Mouse (Mus musculus) B cell, adult 2 months (primary cell): ENCODE data around the gene Il6ra.
A peak's percentile ranks its signal among the peaks of the same experiment; 100 is the strongest.

Source experiments
- DNase-seq, 2 experiments: peaks; one replicate each; pipeline ENCODE4 v3.0.0; 2022

The Il6ra gene

DNA sequence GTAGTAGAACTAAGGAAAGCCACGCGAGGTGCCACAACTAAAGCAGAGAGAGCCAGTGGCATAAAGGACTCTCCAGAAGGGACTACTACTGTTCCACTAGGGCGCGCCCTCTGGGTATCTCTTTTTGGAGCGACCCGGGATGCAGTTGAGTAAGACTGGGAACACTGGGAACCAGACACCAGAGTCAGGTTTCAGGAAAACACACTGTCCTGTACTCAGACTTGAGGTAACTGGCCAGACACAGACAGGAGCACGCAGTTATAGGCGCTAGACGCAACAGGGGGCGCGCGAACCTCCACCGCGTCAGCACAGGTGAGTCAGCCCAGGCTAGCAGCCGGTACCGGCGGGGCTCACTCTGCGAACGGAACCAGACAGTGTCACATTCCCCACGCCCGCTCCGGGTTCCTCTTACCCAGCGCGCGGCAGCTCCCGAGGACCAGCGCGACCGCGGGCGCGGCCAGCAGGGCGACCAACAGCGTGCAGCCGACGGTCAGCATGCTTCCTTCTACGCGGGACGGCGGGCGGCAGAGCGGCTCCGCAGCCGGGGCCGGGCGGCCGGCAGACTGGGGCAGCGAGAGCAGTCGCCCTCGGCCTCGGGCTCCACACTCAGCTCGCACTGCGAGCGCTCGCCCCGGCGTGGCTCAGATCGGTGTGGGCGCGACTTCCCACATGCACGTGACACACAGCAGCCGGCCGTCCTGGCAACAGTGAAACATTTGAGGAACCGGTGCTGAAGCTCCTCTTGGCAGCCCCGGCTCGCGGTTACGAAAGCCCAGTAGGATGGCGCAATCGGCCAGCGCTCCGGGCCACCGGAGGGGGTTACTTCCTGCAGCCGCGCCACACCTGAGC, at the start of gene Il6ra:
TSS of gene Il6ra (minus strand) at position 654 of the 849 bp plus-strand sequence.
- DNase-seq = peak; percentile 83 to 85

DNA sequence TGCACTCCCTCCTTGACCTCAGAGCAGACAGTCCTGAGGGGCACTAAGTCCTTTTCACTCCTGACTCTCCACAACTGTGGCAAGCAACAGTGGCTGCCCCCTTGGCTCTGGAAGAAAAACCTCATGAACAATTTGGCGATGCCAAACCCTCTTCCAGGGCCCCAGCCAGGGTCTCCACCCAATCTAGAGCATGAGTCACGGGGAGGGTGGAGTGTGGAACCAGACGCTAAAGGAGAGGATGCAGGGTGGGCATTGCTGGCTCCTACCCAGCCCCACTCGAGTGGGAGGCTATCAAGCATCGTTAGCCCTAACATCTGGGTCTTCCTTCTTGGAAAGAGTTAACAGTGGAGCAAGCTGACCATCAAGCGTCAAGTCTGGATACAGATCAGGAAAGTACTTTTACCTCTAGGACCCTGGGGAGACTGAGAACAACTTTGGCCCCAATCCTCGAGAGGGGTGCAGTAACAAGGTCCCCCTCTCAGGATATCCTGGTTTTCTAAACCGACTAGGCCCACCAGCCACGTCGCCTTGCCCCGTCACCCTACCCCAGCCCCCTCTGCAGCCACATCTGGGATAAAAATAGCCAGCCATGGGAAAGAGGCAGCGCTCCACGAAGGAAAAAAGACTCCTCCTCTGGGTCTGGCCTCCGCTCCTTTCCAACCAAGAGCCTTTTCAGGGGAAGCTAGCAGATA, 49.2 kb upstream of the Il6ra start:
- peak; percentile 18 to 20 for DNase-seq

DNA sequence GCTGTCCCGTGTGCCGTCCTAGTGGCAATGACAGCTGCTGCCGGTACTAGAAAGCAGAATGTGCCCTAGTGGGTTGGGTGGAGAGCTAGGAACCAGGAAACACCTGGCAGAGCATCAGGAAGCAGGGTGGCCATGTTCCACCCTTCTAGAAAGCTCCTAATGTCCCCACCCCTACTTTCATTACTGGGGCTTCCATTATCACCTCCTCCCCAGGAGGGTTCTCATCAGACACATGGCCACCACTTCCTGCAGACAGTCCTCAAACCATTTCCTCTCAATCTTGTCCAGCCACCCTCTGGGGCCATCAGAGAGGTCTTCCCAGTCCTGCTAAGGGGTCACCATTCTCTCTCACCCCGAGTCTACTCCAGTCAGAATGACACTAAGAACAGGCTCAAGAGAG, 48.4 kb upstream of the Il6ra start:
- DNase-seq = peak; percentile 38 to 40

DNA sequence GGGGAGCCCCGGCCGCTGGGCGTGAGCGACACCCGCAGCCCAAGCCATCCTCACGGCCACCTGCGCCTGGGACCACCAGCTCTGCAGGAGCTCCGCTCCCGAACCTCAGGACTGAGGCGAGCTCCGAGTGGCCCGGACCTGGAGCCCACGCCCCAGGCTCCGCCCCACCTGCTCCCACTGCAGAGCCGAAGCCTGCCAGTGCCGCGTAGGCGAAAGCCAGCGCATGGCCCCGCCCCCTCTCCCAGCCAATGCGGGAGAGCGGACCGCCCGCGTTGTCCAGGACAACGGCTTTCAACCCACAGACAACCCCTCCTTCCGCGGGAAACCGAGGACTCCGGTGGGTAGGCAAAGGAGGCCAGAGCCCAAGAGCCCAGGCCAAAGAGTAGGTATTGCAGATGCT, 47.5 kb upstream of the Il6ra start:
- peak; percentile 82 to 83 for DNase-seq

DNA sequence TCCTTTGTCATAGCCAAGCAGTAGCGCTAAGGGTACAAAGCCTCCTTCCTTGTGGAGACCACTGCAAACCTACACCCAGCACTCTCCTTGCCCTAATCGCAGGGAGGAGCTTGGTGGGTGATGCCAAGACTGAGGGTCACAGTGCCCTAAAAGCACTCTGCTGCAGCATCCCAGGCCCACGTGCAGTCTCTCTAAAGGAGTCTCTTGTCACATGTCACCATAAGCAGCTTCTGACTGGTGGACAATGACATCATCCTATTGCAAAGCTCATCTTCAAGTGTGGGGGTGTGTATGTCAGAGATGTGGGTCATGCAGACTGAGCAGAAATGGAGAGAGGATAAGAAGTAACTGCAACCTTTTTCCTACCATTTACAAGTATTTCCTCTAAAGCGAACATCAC, 46.4 kb upstream of the Il6ra start:
- DNase-seq = no peak

DNA sequence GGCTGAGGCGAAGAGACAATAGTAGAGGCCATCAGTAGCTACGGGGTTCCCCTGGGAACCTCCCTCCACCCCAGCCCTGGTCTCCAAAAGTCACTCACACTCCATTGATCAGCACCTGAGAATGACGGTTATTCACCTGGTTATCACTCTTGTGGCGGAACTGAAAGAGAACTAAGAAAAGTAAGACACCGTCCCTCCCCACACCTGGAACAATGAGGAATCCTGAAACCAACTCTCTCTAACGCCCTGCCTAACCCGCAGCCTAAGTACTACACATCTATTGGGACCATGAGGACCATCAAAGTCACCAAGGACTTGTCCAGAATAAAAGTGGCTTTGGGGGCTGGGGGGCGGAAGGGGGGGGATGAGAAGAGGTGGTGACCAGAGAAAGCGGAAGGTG, 44.9 kb upstream of the Il6ra start:
- DNase-seq = no peak

DNA sequence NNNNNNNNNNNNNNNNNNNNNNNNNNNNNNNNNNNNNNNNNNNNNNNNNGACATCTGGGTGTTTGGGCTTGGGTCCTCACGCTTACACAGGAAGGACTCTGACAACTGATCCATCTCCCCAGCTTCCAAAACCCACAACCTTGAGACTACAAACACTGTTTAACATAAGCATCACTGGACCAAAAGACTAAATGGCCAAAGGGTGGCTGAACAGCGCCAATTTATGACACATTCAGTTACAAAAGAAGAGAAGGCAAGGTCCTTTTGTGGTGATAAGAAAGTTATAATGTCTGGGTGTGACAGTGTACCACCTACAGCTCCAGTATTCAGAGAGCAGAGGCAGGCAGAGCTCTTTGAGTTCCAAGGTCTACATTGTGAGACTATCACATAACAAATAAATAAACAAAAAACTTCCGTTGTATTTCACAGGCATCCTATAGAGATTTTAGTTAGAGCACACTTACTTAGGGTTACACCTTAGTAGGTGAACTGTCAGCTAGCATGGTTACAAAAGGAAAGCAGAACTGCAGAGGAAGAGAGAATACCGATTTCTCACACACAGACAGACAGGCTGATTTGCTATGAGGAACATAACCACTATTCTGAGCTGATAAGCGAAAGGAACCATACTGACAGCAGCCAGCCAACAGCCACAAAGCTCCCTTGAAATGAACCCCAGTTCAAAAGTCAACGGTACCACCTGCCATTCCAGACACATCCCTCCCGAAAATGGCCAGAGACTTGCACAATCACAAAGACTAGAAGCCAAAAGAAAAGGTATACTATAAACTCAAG, 43.4 kb upstream of the Il6ra start:
- DNase-seq = no peak

DNA sequence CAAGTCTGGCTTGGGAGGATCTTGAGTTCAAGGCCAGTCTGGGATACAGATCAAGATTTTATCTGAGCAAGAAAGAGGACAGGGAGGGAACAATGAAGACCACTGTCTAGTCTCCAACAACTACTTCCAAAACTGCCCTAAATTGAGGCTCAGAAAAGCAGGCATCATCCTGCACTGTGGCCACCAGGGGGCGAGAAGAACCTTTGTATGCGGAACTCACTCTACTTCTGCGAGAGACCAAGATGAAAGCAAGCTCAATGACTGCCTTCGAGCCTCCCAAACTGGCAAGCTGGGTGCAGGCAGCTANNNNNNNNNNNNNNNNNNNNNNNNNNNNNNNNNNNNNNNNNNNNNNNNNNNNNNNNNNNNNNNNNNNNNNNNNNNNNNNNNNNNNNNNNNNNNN, 40.4 kb upstream of the Il6ra start:
- DNase-seq = peak; percentile 88 to 89

DNA sequence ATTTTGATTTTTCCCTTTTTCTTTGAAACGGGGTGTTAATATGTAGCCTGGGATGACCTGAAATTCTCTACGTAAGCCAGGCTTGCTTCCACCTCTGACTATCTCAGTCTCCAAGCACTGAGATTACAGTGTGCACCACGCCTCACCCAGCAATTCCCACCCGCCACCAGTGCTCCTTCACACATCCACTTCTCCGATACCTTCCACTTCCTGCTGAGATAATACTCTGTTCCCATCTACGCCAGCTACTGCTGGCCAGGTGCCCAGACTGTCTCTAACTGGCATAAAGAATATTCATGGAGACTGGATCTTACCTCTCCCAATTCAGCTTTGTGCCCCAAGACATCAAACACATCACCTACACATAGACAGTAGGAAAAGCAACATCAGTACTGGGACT, 35.7 kb upstream of the Il6ra start:
- DNase-seq = no peak

DNA sequence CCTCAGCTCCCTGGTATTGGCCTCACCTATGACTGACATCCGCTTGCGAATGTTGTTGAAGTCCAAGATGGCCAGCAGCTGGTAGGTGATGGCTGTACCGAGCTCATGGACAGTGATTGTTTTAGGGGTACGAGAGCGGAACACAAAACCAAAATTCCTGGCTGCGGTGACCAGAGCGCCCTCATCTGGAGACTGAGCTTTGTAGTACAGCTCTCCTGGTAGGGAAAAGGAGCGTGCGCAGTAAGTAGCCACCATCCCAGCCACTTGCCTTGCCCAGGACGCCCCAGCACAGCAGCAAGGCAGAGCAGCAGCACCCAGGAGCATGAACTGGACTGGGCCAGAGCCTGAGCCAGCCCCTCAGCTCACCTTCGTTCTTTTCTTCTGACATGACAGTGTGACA, 35.0 kb upstream of the Il6ra start:
- DNase-seq = no peak

DNA sequence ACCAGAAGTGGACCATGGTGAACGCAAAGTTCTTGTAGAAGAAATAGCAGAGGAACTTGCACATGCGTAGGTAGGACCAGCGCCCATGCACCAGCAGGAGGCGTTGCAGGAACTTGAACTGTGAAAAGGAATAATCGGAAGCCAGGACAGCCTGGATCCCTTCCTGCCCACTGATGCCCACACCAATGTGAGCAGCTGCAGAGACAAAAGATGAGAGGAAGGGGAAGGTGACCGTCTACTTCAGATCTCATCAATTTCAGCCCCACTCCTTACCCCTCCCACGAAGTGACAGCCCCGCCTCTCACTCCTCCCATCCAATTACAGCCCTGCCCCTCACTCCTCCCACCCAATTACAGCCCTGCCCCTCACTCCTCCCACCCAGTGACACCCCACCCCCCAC, 32.0 kb upstream of the Il6ra start:
- DNase-seq = no peak

DNA sequence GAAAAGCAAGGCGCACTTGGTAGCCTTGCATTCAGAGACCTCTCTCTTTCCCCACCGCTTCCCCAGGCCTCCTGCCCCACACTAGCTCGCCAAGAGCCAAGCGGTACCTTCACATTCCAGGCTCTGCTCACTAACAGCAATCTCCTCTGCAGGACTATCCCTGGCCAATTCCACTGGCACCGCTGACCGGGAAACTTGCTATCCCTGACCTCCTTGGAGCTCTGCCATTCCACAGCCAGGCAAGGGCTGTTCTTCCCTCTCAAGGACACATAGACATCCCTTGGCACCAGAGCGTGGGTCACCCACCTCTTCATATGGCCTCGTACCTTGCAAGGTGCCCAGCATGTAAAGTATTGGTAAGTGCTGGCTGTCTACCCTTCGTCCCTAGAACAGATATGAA, 29.9 kb upstream of the Il6ra start:
- no peak for DNase-seq

DNA sequence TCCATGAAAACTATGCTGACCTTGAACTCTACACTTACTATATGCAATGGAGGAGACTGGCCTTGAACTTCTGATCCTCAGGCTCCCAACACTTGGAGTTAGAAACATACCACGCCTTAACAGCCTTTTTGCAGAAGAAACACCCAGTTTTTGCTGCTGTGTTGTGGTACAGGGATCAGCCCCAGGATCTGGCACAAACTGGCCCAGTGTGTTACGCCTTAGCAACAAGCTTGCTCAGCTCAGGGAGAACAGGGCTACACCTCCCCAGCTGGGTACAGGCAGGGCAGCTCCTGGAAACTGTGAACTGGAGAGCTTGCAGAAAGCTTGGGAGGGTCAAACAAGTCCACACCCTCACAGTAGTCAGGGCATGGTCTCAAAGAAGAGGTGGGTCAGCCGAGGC, 23.5 kb upstream of the Il6ra start:
- DNase-seq = no peak

DNA sequence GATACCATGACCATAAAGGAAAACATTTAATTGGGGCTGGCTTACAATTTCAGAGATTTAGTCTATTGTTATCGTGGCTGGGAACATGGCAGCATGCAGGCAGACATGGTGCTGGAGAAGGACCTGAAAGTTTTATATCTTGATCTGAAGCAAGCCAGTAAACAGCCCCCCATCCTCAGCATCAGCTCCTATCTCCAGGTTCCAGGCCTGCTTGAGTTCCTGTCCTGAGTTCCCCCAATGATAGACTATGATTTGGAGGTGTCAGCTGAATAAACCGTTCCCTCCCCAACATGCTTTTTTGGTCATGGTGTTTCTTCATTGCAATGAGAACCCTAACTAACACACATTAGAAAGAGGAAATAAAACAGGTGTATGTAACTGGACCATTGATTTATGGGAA, 19.9 kb upstream of the Il6ra start:
- no peak for DNase-seq

DNA sequence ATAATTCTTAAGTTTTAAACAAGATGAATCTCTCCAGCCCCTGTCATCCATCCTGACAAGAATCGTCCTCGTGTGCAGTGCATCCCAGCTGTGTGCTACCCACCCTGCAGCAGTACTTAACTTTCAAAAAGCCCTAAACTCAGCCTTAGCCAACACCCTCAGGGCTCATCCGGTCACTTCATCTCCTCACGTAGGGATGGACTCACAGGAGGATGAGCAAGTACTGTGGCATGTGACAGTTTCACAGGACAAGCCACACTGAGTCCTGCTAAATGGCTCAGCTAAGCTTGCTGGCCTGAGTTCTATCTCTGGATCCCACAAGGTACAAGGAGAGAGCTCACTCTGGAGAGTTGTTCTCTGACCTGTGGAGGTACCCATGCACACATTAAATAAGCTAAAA, 16.0 kb upstream of the Il6ra start:
- no peak for DNase-seq

DNA sequence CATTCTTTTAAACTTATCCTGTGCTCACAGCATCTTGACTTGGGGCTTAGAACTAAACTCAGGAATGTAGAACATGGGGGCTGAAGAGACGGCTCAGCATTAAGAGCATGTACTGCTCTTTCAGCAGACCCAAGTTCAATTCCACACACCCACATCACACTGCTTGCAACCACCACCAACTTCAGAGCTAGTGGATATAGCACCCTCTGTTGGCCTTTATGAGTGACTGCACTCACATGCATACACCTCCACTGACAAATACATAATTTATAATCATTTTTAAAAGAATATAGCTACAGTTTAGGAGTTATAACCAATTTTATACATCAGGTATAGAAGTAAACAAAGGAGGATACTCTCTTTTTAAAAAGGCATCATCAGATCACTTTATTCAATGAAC, 13.4 kb upstream of the Il6ra start:
- no peak for DNase-seq

DNA sequence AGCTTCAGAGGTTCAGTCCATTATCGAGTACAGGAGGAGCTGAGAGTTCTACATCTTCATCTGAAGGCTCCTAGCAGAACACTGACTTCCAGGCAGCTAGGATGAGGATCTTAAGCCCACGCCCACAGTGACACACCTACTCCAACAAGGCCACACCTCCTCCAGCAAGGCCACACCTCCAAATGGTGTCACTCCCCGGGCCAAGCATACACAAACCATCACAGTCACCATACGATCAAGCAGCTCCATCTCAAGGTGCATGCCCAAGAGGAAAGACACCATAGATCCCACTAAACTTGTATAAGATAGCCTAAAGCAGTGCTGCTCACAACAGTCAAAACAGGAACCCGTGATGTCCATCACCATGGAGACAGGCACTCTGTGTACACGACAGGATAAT, 7.7 kb upstream of the Il6ra start:
- DNase-seq = peak in 1 of 2 experiments; percentile 31

DNA sequence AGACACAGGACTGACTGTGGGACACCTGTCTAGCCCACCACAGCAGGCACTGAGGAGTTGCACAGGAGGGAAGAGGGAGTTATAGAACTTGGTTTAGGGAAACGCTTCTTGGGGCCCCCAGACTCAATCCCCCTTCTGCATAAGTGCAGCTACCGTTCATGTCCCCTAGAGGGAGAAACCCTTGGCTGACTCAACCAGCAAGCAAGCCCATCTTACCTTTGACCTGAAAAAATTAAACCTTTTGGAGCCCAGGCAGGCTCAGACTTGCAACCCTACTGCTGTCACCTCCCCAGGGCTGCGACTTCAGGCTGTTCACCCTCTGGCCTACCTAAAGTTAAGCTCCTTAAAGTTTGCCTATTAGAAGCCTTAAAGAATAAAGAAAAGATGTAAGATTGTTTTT, 4.4 kb upstream of the Il6ra start:
- DNase-seq = no peak

DNA sequence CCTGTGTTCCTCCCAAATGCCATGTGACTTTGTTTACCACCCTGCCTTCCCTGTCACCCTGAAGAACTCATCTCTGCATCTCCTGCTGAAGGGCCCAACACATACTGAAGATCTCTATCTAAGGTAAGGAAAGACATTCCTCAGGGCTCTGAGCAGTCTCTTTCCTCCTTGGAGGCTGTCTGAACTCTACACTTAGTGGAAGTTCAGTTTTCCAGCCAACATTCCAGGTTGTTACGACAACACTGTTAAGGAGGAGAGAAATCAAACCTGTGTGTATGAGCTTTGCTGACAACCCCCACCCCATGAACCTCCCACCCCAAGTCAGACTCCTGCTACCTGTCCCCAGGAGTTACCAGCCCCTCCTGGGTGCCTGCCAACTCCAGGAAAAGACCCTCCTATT, 3.6 kb upstream of the Il6ra start:
- DNase-seq = no peak

DNA sequence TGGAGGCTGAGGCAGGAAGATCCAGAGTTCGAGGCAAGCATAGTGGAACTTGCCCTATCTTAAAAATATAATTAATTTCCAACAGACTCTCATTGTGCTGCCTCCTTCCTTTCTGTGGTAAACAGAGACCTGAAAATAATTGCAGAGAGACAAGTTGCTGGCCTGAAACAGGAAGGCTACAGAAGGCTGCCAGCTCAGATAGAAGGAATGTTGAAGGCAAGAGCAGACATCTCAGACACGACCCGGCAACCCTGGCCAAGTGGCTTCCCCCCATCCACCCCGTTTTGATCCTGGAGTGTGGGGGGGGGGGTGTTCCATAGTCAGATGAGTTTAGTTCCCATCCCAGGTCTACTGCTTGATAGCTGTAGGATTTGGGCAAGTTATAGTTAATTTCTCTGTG, 1.7 kb upstream of the Il6ra start:
- no peak for DNase-seq

DNA sequence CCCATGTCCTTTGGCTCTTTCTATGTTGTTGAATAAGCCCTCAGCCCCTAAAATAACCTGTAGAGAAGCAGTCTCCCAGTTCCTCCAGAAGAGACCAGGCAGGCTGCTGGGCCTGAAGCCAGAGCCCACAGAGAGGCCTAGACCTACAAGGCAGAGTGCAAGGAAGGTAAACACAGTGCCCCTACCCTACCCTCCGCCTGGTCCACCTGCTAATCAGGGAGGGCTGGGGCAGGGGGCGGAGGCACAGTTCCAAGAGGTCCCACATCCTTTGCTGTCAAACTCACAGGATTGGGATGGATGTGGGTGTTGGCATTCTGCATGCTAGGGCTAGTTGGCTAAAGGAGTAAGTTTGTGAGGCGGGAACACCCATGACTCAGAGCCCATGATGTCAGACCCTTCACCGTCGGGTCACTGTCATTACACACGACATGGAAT, 871 bp downstream of the Il6ra start:
- no peak for DNase-seq

DNA sequence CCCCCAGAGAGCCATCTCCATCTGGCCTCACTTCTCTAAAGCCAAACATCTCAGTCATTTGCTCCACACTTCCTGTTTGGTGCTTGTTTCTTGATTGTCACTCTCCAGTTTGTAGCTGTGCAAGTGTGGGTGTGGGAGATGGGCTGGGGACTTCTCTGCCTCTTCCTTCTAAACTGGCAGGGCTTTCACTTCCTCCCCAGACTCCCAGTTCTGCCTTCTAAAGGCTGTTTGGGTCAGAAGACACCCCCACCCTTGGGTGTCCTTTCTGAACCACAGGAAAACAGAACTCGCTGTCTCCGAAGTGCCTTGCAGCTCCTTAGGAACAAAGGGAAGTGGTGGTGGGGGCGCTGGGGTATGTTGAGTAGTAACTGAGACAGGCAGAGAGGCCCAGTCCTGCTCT, 1.8 kb downstream of the Il6ra start:
- DNase-seq = peak; percentile 69 to 76

DNA sequence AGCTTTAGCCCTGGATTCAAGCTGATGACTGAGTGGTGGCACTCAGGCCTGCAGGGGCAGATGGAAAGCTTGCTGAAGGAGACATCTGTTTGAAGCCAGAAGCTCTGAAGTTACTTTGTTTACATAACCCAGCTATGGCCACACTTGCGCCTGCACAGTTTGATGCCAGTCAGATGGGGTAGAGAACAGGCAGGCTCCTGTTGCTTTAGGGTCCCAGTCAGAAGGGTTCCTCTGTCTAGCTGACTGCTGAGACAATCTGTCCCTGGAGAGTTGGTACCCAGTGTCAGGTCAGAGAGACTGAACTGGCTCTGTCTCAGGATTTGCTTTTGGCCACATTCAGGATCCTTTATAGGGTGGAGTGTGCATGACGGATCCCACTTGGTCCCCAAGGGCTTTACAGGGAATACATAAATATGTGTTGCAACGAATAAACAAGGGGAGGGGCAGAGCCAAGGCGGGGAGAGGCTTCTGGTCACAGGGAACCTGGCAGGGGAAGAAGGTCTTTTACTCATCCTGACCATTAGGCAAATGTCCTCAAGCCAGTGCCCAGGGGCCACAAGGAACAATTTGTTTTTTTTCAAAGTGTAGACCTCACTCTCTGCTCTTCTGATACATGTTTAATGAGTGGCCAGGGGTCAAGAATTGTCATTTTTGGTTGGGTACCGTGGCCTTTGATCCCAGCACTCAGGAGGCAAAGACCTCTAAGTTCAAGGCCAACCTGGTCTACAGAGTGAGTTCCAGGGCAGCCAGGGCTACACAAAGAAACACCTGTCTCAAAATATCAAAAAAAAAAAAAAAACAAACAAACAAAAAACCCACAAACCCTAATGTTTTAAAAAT, 3.1 kb downstream of the Il6ra start:
- no peak for DNase-seq
